Mouse (Mus musculus) thymus, postnatal 36 days (tissue): Measurements from ENCODE around the gene Gusb.
A peak's percentile ranks its signal among the peaks of the same experiment; 100 is the strongest.
"Not testable (repeated sequence)": the region's sequence is repeated elsewhere in the genome, so short reads cannot be mapped to it uniquely, and the experiment has no call there.

Experiments used
- DNase-seq, 2 experiments: peaks; one replicate each; pipeline ENCODE4 v3.0.0; 2022; ENCODE audit warnings: mixed read lengths in 2 of 2

The Gusb gene

GRCm38 (mm10) chr5:130002301-130003146, at the start of gene Gusb:
TSS of gene Gusb (minus strand) at chr5:130003049.
- peak; percentile 67 to 68 for DNase-seq

DNA sequence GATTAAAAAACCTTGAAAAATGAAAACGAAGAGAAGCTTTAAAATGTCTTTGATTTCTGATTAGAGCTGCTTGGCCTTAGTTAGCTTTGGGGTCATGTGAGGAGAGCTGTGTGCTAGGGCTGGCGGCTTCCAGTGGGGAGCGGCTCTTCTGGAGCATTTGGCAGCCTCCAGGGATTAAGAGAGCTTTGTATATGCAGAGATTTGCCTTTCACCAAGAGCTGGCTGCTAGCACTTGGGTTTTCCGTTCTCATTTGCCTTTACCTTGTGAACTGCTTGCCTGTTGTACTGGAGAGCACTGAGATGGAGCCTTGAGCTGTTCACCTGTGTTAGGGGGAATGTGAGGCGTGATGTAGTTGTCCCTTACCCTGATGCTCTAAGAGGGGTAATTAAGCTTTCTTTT, 49.7 kb upstream of the Gusb start:
- DNase-seq = no peak

DNA sequence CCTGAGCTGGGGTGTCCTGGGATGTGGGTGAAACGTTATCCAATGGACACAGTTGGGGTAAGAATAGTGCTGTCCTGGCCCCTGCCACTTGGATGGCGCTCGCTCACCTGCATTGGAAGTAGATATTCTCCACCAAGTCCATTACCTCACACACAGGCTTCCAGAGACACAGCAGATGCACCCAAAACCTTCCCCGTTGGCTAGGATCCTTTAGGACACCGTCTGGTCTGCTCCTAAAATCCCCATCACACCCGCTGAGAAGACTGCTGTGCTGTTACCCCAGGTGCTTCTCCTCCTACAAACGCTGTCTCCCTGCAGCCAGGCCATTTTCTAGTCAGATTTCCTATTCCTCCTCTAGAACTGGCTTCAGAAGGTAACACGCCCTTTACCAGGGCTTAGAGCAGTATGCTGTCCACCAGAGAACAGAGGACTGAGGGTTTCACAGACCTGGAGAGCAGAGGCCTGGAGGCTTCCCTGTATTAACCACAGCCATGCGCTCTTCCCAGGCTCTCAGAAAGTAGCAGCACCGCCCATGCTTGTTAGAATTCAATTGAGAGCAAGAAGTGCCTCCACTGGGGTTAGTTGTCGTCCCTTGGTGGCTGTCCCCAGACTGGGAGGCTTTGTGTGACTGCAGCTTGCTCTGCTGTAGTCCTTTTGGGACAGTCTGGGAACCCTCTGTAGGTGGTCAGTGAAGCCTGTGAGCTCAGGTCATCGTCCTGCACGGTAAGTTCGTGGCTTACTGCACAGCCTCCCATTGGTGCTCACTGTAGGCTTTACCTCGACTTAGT, 48.4 kb upstream of the Gusb start:
- no peak for DNase-seq

DNA sequence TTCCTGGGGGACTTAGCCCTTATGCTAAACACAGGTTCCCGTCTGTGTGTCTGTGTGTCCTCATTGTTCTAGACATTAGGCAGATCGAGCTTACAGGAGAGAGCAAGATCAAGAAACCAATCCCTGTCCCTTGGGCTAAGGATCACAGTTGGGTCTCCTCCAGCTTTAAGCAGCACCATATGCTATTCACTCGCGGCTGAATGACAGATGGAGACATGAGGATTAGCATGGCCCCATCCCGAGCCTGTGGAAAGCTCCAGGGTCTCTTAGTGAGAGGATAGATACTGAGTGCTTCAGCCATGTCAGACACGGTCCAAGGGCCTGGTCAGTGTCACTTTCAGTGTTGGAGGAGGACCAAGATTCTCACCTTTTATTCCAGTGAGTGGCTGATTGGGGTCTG, 47.6 kb upstream of the Gusb start:
- DNase-seq = no peak

GRCm38 (mm10) chr5:130048786-130049520, 46.1 kb upstream of the Gusb start:
- no peak for DNase-seq

DNA sequence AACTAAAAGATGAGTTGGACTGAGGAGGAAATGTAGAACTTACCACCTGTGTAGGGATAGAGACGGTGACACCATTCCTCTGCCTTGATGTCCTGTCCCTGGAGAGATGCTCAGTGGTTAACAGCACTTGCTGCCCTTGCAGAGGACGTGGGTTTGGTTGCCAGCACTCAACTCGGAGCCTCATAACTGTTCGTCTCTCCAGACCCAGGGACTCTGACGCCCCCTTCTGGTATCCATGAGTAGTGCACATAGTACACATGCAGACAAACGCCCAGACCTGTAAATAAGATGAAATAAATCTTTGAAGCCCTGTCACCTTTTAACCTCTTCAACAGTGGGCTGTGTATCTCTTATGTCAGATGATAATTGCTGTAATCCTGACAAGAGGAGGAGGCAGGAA, 44.2 kb upstream of the Gusb start:
- no peak for DNase-seq

GRCm38 (mm10) chr5:130046589-130046988, 43.7 kb upstream of the Gusb start:
- no peak for DNase-seq

GRCm38 (mm10) chr5:130046100-130046499, 43.3 kb upstream of the Gusb start:
- no peak for DNase-seq

GRCm38 (mm10) chr5:130044201-130044695, 41.4 kb upstream of the Gusb start:
- no peak for DNase-seq

DNA sequence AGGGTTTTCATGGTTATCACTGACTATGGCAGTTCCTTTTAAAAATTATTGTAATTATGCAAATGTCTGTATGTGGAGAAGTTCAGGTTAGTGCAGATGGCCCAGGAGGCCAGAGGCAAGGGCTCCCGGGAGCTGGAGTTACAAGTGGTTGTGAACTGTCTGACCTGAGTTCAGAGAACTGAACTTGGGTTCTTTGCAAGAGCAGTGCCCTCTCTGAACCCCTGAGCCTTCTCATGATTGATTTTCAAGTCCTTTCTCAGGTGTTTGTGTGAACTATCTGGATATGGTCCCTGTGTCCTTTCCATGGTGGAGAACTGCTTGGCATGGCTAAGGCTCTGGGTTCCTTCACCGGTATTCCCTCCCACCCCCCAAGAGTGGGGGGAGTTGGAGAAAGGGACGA, 40.9 kb upstream of the Gusb start:
- no peak for DNase-seq

DNA sequence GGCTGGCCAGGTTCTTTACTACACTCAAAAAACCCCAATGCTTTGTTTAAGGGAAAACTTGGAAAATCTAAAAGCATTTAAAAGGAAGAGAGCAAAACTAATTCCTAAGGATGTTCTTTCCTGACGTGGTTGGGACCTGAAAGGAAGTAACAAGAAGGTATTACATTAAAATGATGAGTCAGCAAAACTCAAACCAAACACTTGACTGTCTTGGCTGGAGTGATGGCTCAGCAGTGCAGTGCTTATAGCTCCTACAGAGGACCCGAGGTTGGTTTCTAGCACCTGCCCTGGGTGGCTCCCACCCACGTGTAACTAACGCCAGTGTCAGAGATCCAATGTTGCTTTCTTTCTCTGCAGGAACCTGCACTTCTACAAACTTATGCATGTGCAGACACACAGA, 38.4 kb upstream of the Gusb start:
- DNase-seq = no peak

DNA sequence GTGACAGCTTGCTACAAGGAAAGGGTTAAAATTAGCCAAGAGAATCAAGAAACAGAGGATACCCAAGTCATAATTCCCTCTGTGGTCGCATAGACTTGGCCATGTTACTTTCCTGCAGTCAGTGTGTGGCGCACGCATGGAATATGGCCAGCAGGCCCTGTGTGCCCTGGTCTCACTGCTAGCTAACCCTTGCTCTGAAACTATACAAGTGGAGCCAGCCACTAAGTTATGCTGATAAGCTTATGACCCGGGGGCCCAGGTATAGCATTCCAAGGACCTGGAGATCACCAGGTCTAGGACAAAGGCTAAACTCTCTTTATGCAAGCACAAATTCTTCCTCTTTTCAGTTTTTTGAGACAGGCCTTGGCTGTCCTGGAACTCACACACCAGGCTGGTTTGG, 37.9 kb upstream of the Gusb start:
- DNase-seq = no peak

DNA sequence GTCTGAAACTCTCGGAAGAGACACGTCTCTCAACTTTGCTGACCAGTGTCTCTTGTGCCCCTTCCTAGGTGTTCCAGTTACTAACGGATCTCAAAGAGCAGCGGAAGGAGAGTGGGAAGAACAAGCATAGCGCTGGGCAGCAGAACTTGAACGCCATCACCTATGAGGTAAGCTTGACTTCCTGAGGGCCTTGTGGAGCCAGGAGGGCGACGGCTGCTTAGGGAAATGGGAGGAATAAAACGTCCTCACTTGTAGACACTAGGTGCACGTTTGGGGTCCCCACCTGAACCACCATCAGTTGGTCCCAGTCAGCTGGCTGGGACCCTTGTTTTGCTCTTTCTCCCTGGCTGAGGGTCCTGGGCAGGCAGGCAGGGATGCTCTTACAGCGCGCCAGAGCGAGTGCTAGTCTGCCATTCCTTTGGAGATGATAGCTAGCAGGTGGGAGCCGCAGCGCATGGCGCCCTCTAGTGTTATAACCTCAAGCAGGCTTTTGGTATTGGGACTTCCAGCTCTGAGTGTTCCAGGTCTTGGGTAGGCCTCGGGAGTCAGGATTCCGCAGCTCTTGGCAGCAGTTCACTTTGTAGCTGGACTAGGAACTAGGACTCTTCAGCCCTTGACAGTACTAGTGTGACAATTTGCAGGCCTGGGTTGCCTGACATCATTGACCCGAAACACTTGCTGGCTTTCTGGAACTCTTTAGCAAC, 35.1 kb upstream of the Gusb start:
- DNase-seq = peak; percentile 34 to 40

DNA sequence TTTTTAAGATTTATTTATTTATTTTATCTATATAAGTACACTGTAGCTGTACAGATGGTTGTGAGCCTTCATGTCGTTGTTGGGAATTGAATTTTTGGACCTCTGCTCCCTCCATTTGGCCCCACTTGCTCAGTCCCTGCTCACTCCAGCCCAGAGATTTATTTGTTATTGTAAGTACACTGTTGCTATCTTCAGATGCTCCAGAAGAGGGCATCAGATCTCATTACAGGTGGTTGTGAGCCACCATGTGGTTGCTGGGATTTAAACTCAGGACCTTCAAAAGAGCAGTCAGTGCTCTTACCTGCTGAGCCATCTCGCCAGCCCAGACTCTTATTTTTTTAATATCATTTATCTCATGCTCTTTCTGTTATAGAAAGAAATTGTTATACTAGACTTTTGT, 33.5 kb upstream of the Gusb start:
- DNase-seq = not testable (repeated sequence)

GRCm38 (mm10) chr5:130033869-130034268, 31.0 kb upstream of the Gusb start:
- DNase-seq = no peak

GRCm38 (mm10) chr5:130031410-130032390, 28.9 kb upstream of the Gusb start:
- no peak for DNase-seq

DNA sequence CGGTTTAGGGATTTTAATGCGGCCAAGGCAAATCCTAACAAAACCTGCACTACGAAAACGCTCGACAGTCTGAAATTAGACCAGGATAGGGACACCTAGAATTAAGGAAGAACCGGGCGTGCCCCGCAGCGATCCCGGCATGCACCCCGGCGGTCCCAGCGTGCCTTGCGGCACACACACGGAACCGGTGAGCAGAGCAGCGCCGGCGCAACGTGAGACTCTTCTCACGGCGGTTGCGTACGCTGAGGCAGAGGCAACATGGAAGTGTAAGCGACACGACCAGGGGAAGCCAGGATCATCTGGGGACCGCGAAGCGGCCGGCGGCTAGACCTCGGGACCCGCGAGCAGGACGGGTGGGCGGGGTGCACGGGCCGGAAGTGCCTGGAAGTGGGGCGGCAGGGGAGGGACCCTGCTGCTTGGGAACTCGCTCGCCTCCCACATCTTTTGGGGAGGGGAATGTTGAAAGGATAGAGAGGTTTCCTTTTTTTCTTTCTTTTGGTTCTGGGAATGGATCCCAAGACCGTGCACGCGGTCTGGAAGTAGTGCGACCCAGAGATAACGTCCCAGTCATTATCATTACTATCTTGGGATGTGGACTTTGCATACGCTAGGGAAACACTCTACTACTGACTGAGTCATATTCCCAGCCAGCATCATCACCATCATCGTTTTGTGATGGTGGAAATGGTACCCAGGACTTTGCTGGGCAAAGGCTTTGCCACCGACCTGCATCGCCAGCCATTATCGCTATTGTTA, 26.5 kb upstream of the Gusb start, which contains the start of the genes Asl and Crcp:
Gene Asl (minus strand): TSS at position 106 of the 756 bp plus-strand sequence.
Gene Crcp (plus strand): TSS at position 149 of the 756 bp plus-strand sequence.
- peak; percentile 82 to 86 for DNase-seq

DNA sequence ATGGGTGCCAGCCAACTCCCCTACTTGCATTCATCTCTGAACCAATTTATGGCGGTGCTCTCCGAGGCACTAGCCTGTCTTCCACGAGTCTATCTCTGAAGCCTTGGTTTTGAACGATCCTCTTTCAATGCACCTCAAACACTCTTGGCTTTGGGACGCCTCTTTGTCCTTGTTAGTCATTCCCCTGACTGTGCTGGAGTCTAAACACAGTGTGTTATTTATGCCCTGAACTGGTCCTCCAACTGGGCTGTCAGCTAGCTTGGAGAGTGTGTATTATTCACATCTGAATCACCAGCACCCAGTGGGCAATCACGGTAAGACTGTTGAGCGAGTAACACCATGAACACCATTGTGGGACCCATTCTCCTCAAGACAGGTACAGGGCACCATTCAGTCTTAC, 24.8 kb upstream of the Gusb start:
- DNase-seq = no peak

DNA sequence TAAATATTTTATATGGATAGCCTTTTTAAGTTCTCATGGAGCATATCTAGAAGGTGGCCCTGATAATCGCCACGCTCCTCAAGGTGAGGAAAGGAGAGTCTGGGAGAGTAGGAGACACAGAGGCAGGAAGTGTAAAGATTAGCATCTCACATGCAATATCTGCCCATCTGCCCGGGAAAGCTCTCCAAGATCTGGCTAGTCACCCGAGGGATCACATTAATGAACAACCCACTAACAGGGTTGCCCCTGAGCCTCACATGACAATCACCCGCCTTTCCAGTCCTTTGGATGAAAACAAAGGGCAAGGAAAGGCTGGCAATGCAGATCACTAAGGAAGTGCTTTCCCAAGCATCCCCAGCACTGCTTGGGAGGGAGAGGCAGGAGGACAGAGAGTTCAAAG, 24.3 kb upstream of the Gusb start:
- DNase-seq = no peak
